In genomic region chr14:34662478-34662826, GRCm38 (mm10) we compare ENCODE assay signal across 8 mouse cellular contexts. TPM values are rescaled to one million over a fixed set of nuclear protein-coding genes. Genes with fewer than 3 reads are reported as not detected.
DNase-seq lines count a peak whose midpoint lies in the region; ATAC-seq and TF ChIP-seq lines count a peak whose summit lies in the region.

No protein-coding gene starts in this region.

- peaks cover 2% of the 10 kb centered on the region; the same call in 1 of the 2 replicates for H3K9me3 ChIP-seq in heart, embryonic 14.5 days (ENCODE audit: control insufficient read depth, low read length)
- no peaks in the 10 kb centered on the region for H3K9me3 ChIP-seq in G1E (replicated peaks)
- H3K9me3 ChIP-seq in forebrain, postnatal 0 days (ENCODE audit: low read length): no peaks in the 10 kb centered on the region
- H3K9me3 ChIP-seq in liver, postnatal 0 days (ENCODE audit: low read length): no peaks in the 10 kb centered on the region

- H3K4me2 ChIP-seq in heart, embryonic 14.5 days (ENCODE audit: low read length): peak overlapping the region; percentile 97
- peak overlapping the region; percentile 91 for H3K4me2 ChIP-seq in forebrain, postnatal 0 days (ENCODE audit: low read depth)
- H3K4me2 ChIP-seq in liver, postnatal 0 days (ENCODE audit: low read depth, low read length): peak overlapping the region; percentile 67

- ATAC-seq in heart, embryonic 14.5 days (ENCODE audit: insufficient number of reproducible peaks, insufficient read depth, low FRiP score, low read depth): peak; percentile 32; the same call in 1 of the 2 replicates
- no peak for ATAC-seq in G1E (ENCODE audit: extremely low read depth, insufficient number of reproducible peaks, low FRiP score, poor library complexity, severe bottlenecking)
- ATAC-seq in forebrain, postnatal 0 days: no peak
- ATAC-seq in liver, postnatal 0 days: no peak

- TF ChIP-seq EP300 in liver, postnatal 0 days (IDR thresholded peaks at IDR 0.05; ENCODE audit: low read depth): no peak

- H3K4me1 ChIP-seq in heart, embryonic 14.5 days (ENCODE audit: control insufficient read depth in 2 of 2, insufficient read depth in 2 of 2, low read length in 2 of 2): peaks cover 8 to 14% of the 10 kb centered on the region in 2 experiments; a peak in 3 of 4 replicates
- H3K4me1 ChIP-seq in G1E (ENCODE audit: insufficient read depth, low read depth, low read length): peaks cover 49% of the 10 kb centered on the region
- no peaks in the 10 kb centered on the region; the same call in 1 of the 2 replicates for H3K4me1 ChIP-seq in forebrain, postnatal 0 days (ENCODE audit: insufficient read depth)
- H3K4me1 ChIP-seq in liver, postnatal 0 days (ENCODE audit: insufficient read depth): peaks cover 26% of the 10 kb centered on the region

- H3K36me3 ChIP-seq in heart, embryonic 14.5 days (ENCODE audit: control insufficient read depth, insufficient read depth, low read length): no peaks in the 10 kb centered on the region
- H3K36me3 ChIP-seq in G1E (replicated peaks): no peaks in the 10 kb centered on the region
- H3K36me3 ChIP-seq in forebrain, postnatal 0 days (ENCODE audit: insufficient read depth): no peaks in the 10 kb centered on the region
- no peaks in the 10 kb centered on the region for H3K36me3 ChIP-seq in liver, postnatal 0 days (replicated peaks; ENCODE audit: insufficient read depth, low read length)

- TF ChIP-seq CTCF in G1E (IDR thresholded peaks at IDR 0.05; ENCODE audit: low read depth, low read length): no peak
- TF ChIP-seq CTCF in forebrain, postnatal 0 days (IDR thresholded peaks at IDR 0.05; ENCODE audit: low read depth): no peak
- TF ChIP-seq CTCF in liver, postnatal 0 days (IDR thresholded peaks at IDR 0.05; ENCODE audit: low read depth): no peak

- peaks cover 10% of the 10 kb centered on the region; the same call in 1 of the 2 replicates for H3K27me3 ChIP-seq in heart, embryonic 14.5 days (ENCODE audit: control insufficient read depth, insufficient read depth, low read length)
- no peaks in the 10 kb centered on the region for H3K27me3 ChIP-seq in G1E (ENCODE audit: insufficient read depth, low read length)
- peaks cover 10% of the 10 kb centered on the region for H3K27me3 ChIP-seq in forebrain, postnatal 0 days (ENCODE audit: insufficient read depth, low read length)
- no peaks in the 10 kb centered on the region for H3K27me3 ChIP-seq in liver, postnatal 0 days (ENCODE audit: insufficient read depth, low read length)

- peak overlapping the region; percentile 60 to 80 for H3K4me3 ChIP-seq in heart, embryonic 14.5 days (ENCODE audit: control insufficient read depth in 1 of 2, insufficient read depth in 1 of 2, low read depth in 1 of 2, low read length in 2 of 2)
- peak overlapping the region; percentile 69 for H3K4me3 ChIP-seq in G1E (ENCODE audit: low read depth, low read length)
- H3K4me3 ChIP-seq in forebrain, postnatal 0 days (ENCODE audit: low read depth, low read length): peak overlapping the region; percentile 53
- peak overlapping the region; percentile 64 for H3K4me3 ChIP-seq in liver, postnatal 0 days (ENCODE audit: low read depth, low read length)

- no peak overlapping the region for H3K27ac ChIP-seq in heart, embryonic 14.5 days (replicated peaks in 1 of 2; ENCODE audit: control insufficient read depth in 1 of 2, insufficient read depth in 1 of 2, low read depth in 2 of 2, low read length in 2 of 2)
- no peak overlapping the region for H3K27ac ChIP-seq in forebrain, postnatal 0 days (ENCODE audit: low read depth, low read length)
- H3K27ac ChIP-seq in liver, postnatal 0 days (ENCODE audit: low read depth): peak overlapping the region; percentile 87

- peak overlapping the region; percentile 73; the same call in 1 of the 2 replicates for H3K9ac ChIP-seq in heart, embryonic 14.5 days (ENCODE audit: low read length)
- H3K9ac ChIP-seq in forebrain, postnatal 0 days: no peak overlapping the region
- H3K9ac ChIP-seq in liver, postnatal 0 days (replicated peaks): peak overlapping the region; percentile 70

- no peak for DNase-seq in heart, adult 9 months (ENCODE audit: low spot score in 2 of 2)
- DNase-seq in G1E (ENCODE audit: low spot score): no peak
- no peak for DNase-seq in forebrain, postnatal 0 days
- no peak for DNase-seq in liver, postnatal 0 days
- no peak for DNase-seq in adrenal gland, adult 8-10 months
- DNase-seq in urinary bladder, postnatal 4 days (ENCODE audit: low spot score in 2 of 2): no peak
- no peak for DNase-seq in left cerebral cortex, adult 9 months (ENCODE audit: low spot score in 2 of 2)

- 17% methylated on average over 4 of the region's 4 CpGs for WGBS in heart, embryonic 14.5 days
- 4% methylated on average over 4 of the region's 4 CpGs for WGBS in forebrain, postnatal 0 days
- WGBS in liver, postnatal 0 days (ENCODE audit: insufficient replicate concordance): 22% methylated on average over 4 of the region's 4 CpGs

RNA-seq across cellular contexts. Expression of gene Wapl, which starts 11.3 kb away (rescaled TPM):
- 18.1 and 19.9 TPM in 2 replicates for polyA plus RNA-seq in heart, embryonic 14.5 days (2014; fragmentation: Nextera tagmentation; extraction: Ambion mirVana)
- 283 and 301 TPM in 2 replicates for total RNA-seq in G1E (2014; fragmentation: Nextera tagmentation)
- total RNA-seq in G1E (2017): 210 and 238 TPM in 2 replicates
- polyA plus RNA-seq in G1E (2012): 29.9 and 32.6 TPM in 2 replicates
- total RNA-seq in forebrain, postnatal 0 days (2014; rRNA removed): 30.2 and 36.1 TPM in 2 replicates
- 9.3 and 12.1 TPM in 2 replicates for polyA plus RNA-seq in forebrain, postnatal 0 days (2015; fragmentation: Nextera tagmentation; extraction: Ambion mirVana)
- 15.3 TPM in 2 replicates for polyA plus RNA-seq in liver, postnatal 0 days (2015; fragmentation: Nextera tagmentation; extraction: Ambion mirVana)
- total RNA-seq in adrenal gland, adult 8-10 months (2022): 100 to 1,000 TPM in 1 of 4 experiments, 10 to 100 TPM in 3; 77.4 to 100 (median 83.2) TPM
